Comparison of ENCODE assay signal across 8 mouse cellular contexts in the genomic region with DNA sequence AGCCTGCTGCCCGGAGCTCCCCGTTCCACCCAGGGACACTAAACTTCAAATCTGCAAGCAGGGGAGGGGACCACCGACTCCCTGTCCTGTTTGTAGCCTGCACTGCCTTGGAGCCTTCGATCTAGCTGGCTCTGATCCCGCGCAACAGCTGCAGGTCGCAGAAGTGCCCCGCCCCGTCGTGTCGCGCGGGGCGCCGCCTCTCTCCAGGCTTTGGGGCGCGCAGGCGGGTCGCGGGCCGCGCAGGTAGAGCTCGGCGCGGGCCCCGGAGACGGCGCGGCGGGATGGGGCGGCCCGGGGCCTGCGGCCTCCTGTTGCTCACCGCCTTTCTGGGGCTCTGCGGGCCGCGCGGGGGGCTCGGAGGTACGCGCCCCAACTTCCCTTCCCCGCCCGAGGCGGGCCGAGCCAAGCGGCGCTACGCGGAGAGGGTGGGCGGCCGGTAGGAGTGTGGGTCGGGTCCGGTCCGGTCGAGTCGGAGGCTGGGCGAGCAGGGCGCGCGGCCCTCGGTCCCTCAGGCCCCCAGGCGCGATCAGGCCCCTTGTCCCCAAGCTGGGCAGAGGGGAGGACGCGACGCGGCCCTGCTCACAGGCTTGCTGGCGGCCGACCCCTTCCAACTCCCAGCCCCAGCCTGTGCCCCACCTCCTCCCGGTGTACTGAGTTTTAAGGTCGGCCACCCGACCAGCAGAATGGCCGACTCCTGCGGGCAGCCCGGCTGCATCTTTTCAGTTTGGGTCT. TPM values are rescaled to one million over a fixed set of nuclear protein-coding genes. Genes with fewer than 3 reads are reported as not detected.
A peak's percentile ranks its signal among the peaks of the same experiment; 100 is the strongest.
DNase-seq lines count a peak whose midpoint lies in the region; ATAC-seq and TF ChIP-seq lines count a peak whose summit lies in the region.

A gene (plus strand): TSS at position 185 of the 732 bp plus-strand sequence.

- peaks cover 11% of the 10 kb centered on the region for H3K4me1 ChIP-seq in embryonic facial prominence, embryonic 10.5 days
- peaks cover 19% of the 10 kb centered on the region for H3K4me1 ChIP-seq in limb, embryonic 15.5 days

- no peak for DNase-seq in layer of hippocampus, adult 2 months (ENCODE audit: low spot score in 2 of 2)
- DNase-seq in layer of hippocampus, postnatal 25 days (ENCODE audit: extremely low spot score in 1 of 2, low spot score in 1 of 2), result no peak
- peak; percentile 79 for DNase-seq in embryonic facial prominence, embryonic 10.5 days (ENCODE audit: low spot score)
- peak; percentile 46 for DNase-seq in heart, postnatal 4 days
- no peak for DNase-seq in spleen, adult 18-20 months

- H3K79me2 ChIP-seq in myocyte (ENCODE audit: control insufficient read depth, insufficient read depth), result no peaks in the 10 kb centered on the region

- no peak for TF ChIP-seq CTCF in layer of hippocampus, adult 2 months (conservative IDR thresholded peaks at IDR 0.05)

- no peaks in the 10 kb centered on the region for H3K36me3 ChIP-seq in embryonic facial prominence, embryonic 10.5 days (replicated peaks)
- H3K36me3 ChIP-seq in limb, embryonic 15.5 days, result no peaks in the 10 kb centered on the region
- no peaks in the 10 kb centered on the region for H3K36me3 ChIP-seq in myocyte (ENCODE audit: control insufficient read depth, insufficient read depth)

- no peak within 1 kb of the TSS for H3K27ac ChIP-seq in layer of hippocampus, adult 2 months
- peak within 1 kb of the TSS; percentile 91 for H3K27ac ChIP-seq in embryonic facial prominence, embryonic 10.5 days (replicated peaks)
- peak within 1 kb of the TSS; percentile 91 for H3K27ac ChIP-seq in limb, embryonic 15.5 days

- H3K4me3 ChIP-seq in layer of hippocampus, adult 2 months, result peak within 1 kb of the TSS; percentile 53
- H3K4me3 ChIP-seq in embryonic facial prominence, embryonic 10.5 days, result peak within 1 kb of the TSS; percentile 82
- peak within 1 kb of the TSS; percentile 70 for H3K4me3 ChIP-seq in limb, embryonic 15.5 days
- no peak within 1 kb of the TSS for H3K4me3 ChIP-seq in myocyte

- H3K9ac ChIP-seq in limb, embryonic 15.5 days, result peak within 1 kb of the TSS; percentile 79

- WGBS in embryonic facial prominence, embryonic 10.5 days, result under 1% methylated on average over 75 of the region's 75 CpGs
- under 1% methylated on average over 66 of the region's 75 CpGs for WGBS in limb, embryonic 15.5 days

- H3K9me3 ChIP-seq in embryonic facial prominence, embryonic 10.5 days, result no peaks in the 10 kb centered on the region
- H3K9me3 ChIP-seq in limb, embryonic 15.5 days, result no peaks in the 10 kb centered on the region

- H3K4me2 ChIP-seq in limb, embryonic 15.5 days, result peak within 1 kb of the TSS; percentile 74
- H3K4me2 ChIP-seq in myocyte (ENCODE audit: low read depth), result peak within 1 kb of the TSS; percentile 60

- H3K27me3 ChIP-seq in embryonic facial prominence, embryonic 10.5 days (replicated peaks; ENCODE audit: low read depth, poor library complexity, severe bottlenecking), result peaks cover 28% of the 10 kb centered on the region
- H3K27me3 ChIP-seq in limb, embryonic 15.5 days, result no peaks in the 10 kb centered on the region
- H3K27me3 ChIP-seq in myocyte (ENCODE audit: control insufficient read depth, insufficient read depth, insufficient read length), result no peaks in the 10 kb centered on the region

- H3ac ChIP-seq in myocyte (ENCODE audit: control insufficient read depth, insufficient read length), result peak within 1 kb of the TSS; percentile 5

- no peak for TF ChIP-seq POLR2A in myocyte (IDR thresholded peaks at IDR 0.05; ENCODE audit: insufficient read length, low read depth)

- peak; percentile 50 for ATAC-seq in limb, embryonic 15.5 days (ENCODE audit: insufficient number of reproducible peaks, low FRiP score, low TSS enrichment, low read depth)
- ATAC-seq in activated CD4-positive, CD25-positive, alpha-beta regulatory T cell, adult 4 months, result no peak

TF ChIP-seq in myocyte, 11 proteins besides CTCF, POLR2A, EP300 and RAD21:
- TF ChIP-seq TCF3 (IDR thresholded peaks at IDR 0.05; ENCODE audit: insufficient read length, low read depth) (peak; percentile 16), REST (IDR thresholded peaks at IDR 0.05; ENCODE audit: insufficient read depth, insufficient read length) (no peak), MYOD1 (IDR thresholded peaks at IDR 0.05; ENCODE audit: control insufficient read depth in 1 of 3, insufficient read length in 2 of 3, low read depth in 2 of 3) (peak in 2 of 3 experiments; percentile 86 to 94), MYOG (IDR thresholded peaks at IDR 0.05; ENCODE audit: control insufficient read depth in 1 of 3, insufficient read depth in 1 of 3, insufficient read length in 2 of 3, low read depth in 2 of 3) (peak in 2 of 3 experiments; percentile 85 to 92)

RNA-seq across cellular contexts. Expression of the gene that starts here (rescaled TPM):
- total RNA-seq in layer of hippocampus, adult 2 months (2021), result 1 to 10 TPM in 1 of 2 experiments, under 1 TPM in 1; 0.86 to 1.6 TPM
- total RNA-seq in layer of hippocampus, postnatal 25 days (2021), result 1 to 10 TPM in 1 of 2 experiments, under 1 TPM in 1; 0.91 to 1.0 TPM
- polyA plus RNA-seq in embryonic facial prominence, embryonic 10.5 days (2016; fragmentation: Nextera tagmentation; extraction: Ambion mirVana), result 3.0 and 3.3 TPM in 2 replicates
- 10 to 100 TPM; 11.4 to 12.6 TPM for total RNA-seq in heart, postnatal 4 days (2021)
- polyA plus RNA-seq in limb, embryonic 15.5 days (2015; fragmentation: Nextera tagmentation; extraction: Ambion mirVana), result 7.4 and 7.7 TPM in 2 replicates
- polyA plus RNA-seq in myocyte (2012; fragmentation: generic; extraction: Trizol), result 1.7 TPM
- not detected for polyA plus RNA-seq in activated CD4-positive, CD25-positive, alpha-beta regulatory T cell, adult 4 months (2017; shearing (Covaris generic))

Comparison
In these comparisons a context has a peak if more than half of its experiments do, and no peak if none do; other contexts are left out.
1. RNA of the gene that starts here (total RNA-seq): 11.4 to 12.6 TPM in heart, postnatal 4 days; 0.86 to 1.6 TPM in layer of hippocampus, adult 2 months and 0.91 to 1.0 TPM in layer of hippocampus, postnatal 25 days; every median in the first group is over 4 times any median in the second.
2. DNase-seq: peak in embryonic facial prominence, embryonic 10.5 days (single experiment) and heart, postnatal 4 days (single experiment); none in layer of hippocampus, adult 2 months (0 of 2), layer of hippocampus, postnatal 25 days (0 of 2) and spleen, adult 18-20 months (0 of 2).